Mouse (Mus musculus) spleen, adult 12 weeks (tissue): ENCODE measurements at regions not wholly inside any gene's neighbourhood (a gene's known extent, or its start where the extent isn't known, plus 50 kb on each side); places are given as distances from the start of the nearest gene placed in this dataset.

Source experiments
- DNase-seq: peaks from one replicate; pipeline ENCODE4 v3.0.0; 2022; ENCODE audit warnings: low spot score

DNA sequence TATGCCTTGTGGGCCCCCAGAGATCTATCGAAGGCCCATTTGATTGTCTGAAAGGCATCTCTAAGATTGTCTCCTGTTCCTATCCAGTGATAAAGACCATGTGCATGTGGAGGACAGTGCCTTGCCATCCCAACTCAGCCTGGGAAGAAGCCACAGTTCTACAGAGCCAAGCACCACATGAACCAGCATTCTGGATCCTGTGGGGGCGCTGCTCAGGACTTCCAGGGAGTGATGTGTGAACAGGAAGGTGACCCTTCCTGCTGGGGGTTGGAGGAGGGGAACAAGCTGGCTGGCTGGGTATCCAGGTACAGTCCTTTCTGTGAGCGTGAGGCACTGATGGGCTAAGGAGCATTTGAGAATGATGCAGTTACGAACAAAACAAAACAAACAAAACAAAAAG lies 163.8 kb downstream of the Gm26897 start:
- DNase-seq, result no peak

- no peak for DNase-seq
These were observed 164.8 kb downstream of the Gm26897 start for GRCm38 (mm10) chr5:111898482-111898881.

DNA sequence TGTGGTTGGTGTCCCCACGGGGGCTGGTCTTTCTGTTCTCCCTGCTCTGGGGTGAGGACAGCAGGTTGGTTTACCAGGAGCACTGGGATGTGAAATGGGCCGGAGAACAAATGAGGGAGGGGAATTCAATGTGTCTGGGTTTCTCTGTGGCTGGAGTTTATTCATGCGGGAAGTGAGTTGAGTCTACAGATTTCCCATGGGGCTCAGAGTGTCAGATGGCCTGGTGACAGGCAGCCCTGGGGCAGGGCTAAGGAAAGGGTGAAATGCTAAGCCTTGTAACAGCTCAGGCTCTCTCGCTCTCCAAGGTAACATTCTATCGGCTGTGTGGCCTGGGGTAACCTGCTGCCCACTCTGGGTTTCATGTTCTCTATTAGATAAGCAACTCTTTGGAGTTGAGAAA lies 167.5 kb downstream of the Gm26897 start:
- DNase-seq, result no peak

- no peak for DNase-seq
These were observed 168.0 kb downstream of the Gm26897 start for GRCm38 (mm10) chr5:111901678-111902077.

DNA sequence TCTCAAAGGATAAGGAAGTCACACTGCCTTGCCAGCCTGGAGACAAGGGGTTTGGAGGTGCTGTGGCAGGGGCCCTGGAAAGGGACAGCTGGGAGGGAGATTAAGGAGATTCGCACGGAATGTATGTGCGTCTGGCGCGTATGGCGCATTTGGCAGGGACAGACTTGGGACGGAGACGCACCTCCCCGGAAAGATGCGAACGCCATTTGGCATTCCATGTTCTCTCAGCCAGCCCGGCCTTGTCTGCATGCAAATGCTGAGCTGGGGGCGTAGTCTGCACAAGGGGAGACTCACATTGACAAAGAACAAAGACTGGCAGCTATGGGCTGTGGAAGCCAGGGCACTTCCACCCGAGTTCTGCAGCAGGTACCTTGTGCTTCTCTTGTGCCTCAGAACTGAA lies 174.4 kb downstream of the Gm26897 start:
- no peak for DNase-seq

- no peak for DNase-seq
These were observed 176.8 kb downstream of the Gm26897 start for GRCm38 (mm10) chr5:111910514-111910913.

GRCm38 (mm10) chr5:111913354-111913753 lies 179.6 kb downstream of the Gm26897 start:
- DNase-seq, result no peak

DNA sequence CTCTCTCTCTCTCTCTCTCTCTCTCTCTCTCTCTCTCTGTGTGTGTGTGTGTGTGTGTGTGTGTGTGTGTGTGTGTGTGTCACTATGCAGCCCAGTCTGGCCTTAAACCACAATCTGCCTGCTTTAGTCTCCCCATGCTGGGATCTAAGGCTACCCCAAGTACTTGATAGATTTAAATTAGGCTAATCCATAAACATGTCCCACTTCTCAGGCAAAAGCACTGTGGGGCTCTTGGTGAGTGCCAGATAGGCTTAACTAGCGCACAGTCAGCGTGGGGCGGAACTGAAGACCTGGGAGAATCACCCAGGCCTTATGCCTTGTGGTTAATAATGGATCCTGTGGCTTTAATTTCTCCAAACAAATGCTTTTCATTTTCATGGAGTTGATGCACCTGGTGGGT lies 180.6 kb downstream of the Gm26897 start:
- no peak for DNase-seq

- DNase-seq, result no peak
These were observed 184.0 kb downstream of the Gm26897 start for GRCm38 (mm10) chr5:111917643-111918252.

DNA sequence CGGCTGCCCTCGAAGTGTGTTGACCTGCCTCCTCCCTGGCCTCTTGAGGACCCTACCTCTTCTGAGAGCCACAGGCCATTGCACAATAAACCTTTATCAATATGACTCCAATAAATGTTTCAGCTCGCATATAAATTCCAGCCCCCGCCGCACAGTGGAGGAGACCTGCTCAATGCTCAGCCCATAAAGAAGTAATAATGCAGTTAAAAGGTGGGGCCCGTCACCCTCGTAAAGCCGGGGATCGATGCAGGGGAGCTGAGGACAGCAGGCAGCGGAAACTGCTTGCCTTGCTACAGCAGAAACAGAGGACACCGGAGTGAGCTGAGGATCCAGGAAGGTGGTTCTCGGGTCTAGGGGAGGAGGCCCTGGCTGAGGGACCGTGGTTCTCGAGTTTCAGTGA lies 185.2 kb downstream of the Gm26897 start:
- no peak for DNase-seq

- DNase-seq, result no peak
These were observed 189.4 kb downstream of the Gm26897 start for GRCm38 (mm10) chr5:111922991-111923701.

DNA sequence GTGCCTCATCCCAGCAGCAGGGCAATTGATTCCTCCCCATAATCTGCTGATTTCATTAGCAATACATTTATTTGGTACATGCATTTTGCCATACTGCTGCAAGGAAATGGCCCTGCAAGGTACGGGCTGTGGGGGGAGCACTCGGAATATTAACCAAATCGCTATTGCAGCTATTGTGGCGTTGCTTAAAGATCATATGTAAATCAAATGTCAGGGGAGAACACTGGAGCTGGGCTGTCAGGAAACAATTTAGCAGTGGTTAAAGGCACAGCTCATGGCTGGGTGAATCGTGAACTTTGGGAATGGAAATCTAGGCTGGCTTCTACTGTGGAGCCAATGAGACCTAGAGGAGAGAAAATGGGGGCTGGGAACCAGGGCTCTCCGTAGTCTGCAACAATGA lies 192.0 kb downstream of the Gm26897 start:
- DNase-seq, result no peak

DNA sequence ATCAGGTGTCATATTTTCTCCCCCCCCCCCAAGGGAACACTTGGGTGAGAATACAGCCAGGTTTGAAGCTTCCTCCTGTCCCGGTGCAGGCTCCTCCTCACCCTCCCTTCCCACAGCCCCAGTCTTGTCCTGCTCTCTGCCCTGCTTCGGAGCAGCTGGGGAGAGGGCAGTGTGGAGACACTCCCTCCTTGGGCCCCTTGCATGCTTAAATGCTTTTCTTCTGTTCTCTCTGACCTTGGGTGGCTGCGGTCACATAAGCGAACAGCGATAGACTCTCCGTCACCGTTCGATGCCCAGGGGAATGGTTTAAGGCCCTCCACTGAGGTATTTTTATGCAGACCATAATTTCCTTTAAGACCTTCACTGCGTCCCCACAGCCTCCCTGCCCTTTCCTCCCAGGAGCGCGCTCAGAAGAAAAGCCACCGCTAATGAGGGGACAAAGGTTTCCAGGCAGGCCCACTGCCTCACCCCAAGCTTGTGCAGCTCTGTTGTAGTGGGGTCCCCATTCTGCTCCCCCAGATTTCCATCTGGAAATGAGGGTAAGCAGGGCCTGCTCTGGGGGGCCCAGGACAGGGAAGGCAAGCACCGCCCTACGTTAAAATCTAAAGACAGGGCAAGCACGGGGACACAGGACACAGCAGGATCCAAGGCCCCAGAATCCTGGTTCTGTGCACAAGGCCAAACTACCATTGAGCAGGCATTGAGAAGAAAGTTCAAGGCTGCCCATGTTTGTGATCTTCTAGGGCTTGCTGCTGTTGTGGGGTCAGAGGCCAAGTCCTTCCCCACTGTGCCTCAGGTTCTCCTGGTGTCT lies 195.7 kb downstream of the Gm26897 start:
- no peak for DNase-seq

DNA sequence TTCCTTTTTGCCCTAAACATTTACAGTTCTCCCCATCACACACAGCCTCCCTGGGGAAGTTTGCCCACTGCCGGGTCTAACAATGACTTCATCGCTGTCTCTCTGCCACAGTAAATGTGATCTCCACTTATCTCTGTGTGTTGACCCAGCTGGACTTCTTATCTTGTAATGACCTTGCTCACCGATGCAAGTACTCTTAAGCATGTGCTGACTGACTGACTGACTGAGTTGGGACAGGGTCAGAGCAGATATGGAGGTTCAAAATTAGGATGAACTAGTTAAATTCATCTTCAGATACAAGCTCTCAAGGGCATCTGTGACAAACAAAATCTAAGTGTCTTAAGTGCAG lies 196.2 kb downstream of the Gm26897 start:
- no peak for DNase-seq

GRCm38 (mm10) chr5:111931733-111932132 lies 198.0 kb downstream of the Gm26897 start:
- no peak for DNase-seq

GRCm38 (mm10) chr5:111935381-111936134 lies 201.8 kb downstream of the Gm26897 start:
- no peak for DNase-seq

GRCm38 (mm10) chr5:111941831-111942230 lies 208.1 kb downstream of the Gm26897 start:
- no peak for DNase-seq

DNA sequence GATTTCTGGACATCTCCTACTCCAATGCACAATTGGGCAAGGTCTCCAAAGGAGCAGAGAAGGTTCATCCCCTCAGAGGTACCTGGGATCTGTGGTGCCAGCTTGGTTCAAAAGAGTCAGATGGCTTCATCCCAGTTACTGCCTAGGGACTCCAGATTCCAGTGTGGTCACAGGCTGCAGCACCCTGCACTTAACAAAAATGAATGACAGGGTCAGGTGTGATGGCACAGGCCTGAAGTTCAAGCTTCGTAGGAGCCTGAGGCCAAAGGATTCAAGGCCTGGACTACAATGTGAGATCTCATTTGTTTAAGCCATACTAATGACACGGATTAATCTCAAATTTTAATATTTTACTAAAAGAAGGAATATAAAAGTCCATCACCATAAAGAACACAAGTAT lies 209.1 kb downstream of the Gm26897 start:
- no peak for DNase-seq

- no peak for DNase-seq
These were observed 209.8 kb downstream of the Gm26897 start for GRCm38 (mm10) chr5:111943337-111944162.

DNA sequence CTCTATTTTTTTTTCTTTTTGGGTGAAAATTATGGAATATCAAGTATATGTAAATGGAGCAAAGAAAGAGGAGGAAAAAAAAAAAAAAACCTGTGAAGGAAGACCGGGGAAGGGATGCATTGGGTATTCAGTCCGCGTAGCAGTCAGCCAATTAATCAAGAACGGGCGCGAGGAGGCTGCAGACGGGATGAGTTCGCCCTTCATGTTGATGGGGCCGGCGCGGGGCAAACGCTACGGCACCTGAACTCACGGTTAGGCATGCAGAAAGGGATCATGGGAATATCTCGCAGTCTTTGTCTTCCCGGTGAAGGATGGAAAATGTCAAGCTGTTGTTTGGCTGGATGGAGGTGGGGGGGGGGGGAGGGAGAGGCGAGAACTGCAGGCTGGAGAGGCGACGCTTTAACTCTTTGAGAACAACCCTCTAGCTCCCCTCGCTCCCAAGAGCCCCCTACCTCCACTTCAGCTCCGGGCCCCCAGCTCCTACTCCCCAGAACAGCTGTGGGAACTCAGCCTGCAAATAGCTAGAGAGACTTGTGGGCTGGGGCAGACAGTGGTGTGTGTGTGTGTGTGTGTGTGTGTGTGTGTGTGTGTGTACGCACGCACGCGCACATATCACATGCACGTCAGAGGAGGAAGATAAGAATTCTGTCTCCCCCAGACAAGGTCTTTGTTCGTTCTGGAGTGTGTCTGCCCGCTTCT lies 210.7 kb downstream of the Gm26897 start:
- DNase-seq, result no peak

DNA sequence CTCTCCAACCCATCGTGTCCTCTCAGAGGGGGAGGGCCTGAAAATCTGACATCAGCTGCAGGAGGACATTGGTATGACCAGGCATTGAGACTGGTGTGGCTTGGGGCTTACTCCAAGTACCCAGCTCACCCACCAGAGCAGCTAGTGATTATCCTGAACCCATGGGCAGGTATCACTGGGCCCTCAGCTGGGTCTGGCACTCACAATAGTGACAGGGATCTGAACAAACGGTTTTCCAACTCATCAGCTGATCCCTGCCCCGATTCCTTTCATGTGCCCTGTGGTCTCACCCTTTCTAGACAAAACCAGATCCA lies 211.2 kb downstream of the Gm26897 start:
- no peak for DNase-seq
